Mouse (Mus musculus) neural tube, embryonic 14.5 days (tissue): ENCODE measurements around the gene Dhh. TPM values are rescaled to one million over a fixed set of nuclear protein-coding genes. Genes with fewer than 3 reads are reported as not detected.
A peak's percentile ranks its signal among the peaks of the same experiment; 100 is the strongest.
"Not testable (repeated sequence)": the region's sequence is repeated elsewhere in the genome, so short reads cannot be mapped to it uniquely, and the experiment has no call there.

Experiments used
- ATAC-seq: fragments of 200-750 bp; cut with Nextera tagmentation; 2 replicates; pipeline ENCODE4 v1.8.0; 2017; ENCODE audit warnings: low read depth, mild to moderate bottlenecking, moderate TSS enrichment, moderate library complexity
- H3K27ac ChIP-seq: fragments of 300-500 bp; sonication (generic); 2 replicates; pipeline ENCODE4 v1.5.1; 2014; ENCODE audit warnings: low read depth, mild to moderate bottlenecking, control low read depth, low read length, moderate library complexity, mixed read lengths
- H3K27me3 ChIP-seq: fragments of 300-500 bp; sonication (generic); 2 replicates; pipeline ENCODE4 v1.6.1; 2014; ENCODE audit warnings: low read length; ENCODE audit not compliant: control insufficient read depth, insufficient read depth
- H3K36me3 ChIP-seq: fragments of 300-500 bp; sonication (generic); 2 replicates; pipeline ENCODE4 v1.6.1; 2014; ENCODE audit warnings: low read length, mixed read lengths; ENCODE audit not compliant: control insufficient read depth, insufficient read depth
- H3K4me1 ChIP-seq: fragments of 300-500 bp; sonication (generic); 2 replicates; pipeline ENCODE4 v1.6.1; 2014; ENCODE audit warnings: low read length; ENCODE audit not compliant: control insufficient read depth, insufficient read depth
- H3K4me2 ChIP-seq: fragments of 300-500 bp; sonication (generic); 2 replicates; pipeline ENCODE4 v1.6.1; 2014; ENCODE audit warnings: mild to moderate bottlenecking, low read depth, low read length, control low read depth
- H3K4me3 ChIP-seq: fragments of 300-500 bp; sonication (generic); 2 replicates; pipeline ENCODE4 v1.5.1; 2014; ENCODE audit warnings: low read depth, low read length, control low read depth, mixed read lengths
- H3K9ac ChIP-seq: fragments of 300-500 bp; sonication (generic); replicated peaks from 2 replicates; pipeline ENCODE4 v1.6.1; 2014; ENCODE audit warnings: low read depth, mild to moderate bottlenecking, control low read depth, low read length, mixed read lengths
- H3K9me3 ChIP-seq: fragments of 300-500 bp; sonication (generic); 2 replicates; pipeline ENCODE4 v1.6.1; 2016; ENCODE audit warnings: low read length; ENCODE audit not compliant: control insufficient read depth
- WGBS: fragments of 180-500 bp; shearing (Covaris S2); extraction: QIAGEN DNeasy Blood & Tissue Kit; methylation state at CpG from one replicate; pipeline ENCODE4 v1.1.7; 2014; 5-methylcytosine and 5-hydroxymethylcytosine counted together
- polyA plus RNA-seq: library from polyadenylated mRNA; unstranded; fragments of >200 nt; fragmentation: Nextera tagmentation; extraction: Ambion mirVana; gene quantifications from 2 replicates; pipeline ENCODE4 v1.2.1, GENCODE M21; 2014

Dhh gene
- polyA plus RNA-seq, 1 experiment from 2014 or later = 0.32 TPM

GRCm38 (mm10) chr15:98921510-98921909 is 23.2 kb upstream of the Dhh start:
- WGBS = 86% methylated on average over 5 of the region's 5 CpGs
- no peak overlapping the region for H3K9ac ChIP-seq
- no peak overlapping the region for H3K4me2 ChIP-seq
- H3K27ac ChIP-seq = no peak overlapping the region
- no peaks in the 10 kb centered on the region for H3K36me3 ChIP-seq
- no peak for ATAC-seq
- peaks cover 3% of the 10 kb centered on the region; the same call in 1 of the 2 replicates for H3K4me1 ChIP-seq
- no peak overlapping the region for H3K4me3 ChIP-seq
- H3K27me3 ChIP-seq = peaks cover 3% of the 10 kb centered on the region; the same call in 1 of the 2 replicates
- H3K9me3 ChIP-seq = no peaks in the 10 kb centered on the region

DNA sequence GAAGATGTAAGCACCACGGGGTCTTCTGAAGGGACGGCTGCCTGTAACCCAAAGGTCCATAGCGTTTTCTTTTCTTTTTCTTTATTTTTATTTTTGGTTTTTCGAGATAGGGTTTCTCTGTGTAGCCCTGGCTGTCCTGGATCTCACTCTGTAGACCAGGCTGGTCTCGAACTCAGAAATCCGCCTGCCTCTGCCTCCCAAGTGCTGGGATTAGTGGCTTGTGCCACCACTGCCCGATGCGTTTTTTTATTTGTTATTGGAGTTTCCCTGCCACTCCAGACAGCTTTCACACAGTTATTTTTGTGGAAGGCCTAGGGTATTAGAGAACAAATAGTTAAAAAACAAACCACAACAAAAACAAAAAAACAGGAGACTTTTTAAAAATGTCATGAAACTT is 20.2 kb upstream of the Dhh start:
- Histone ChIP-seq H3K4me2 (peak overlapping the region; percentile 50), H3K4me1 (peaks cover 17% of the 10 kb centered on the region), H3K27ac (peak overlapping the region; percentile 71; the same call in 1 of the 2 replicates), H3K9ac (peak overlapping the region; percentile 90; the same call in 1 of the 2 replicates), H3K4me3 (peak overlapping the region; percentile 88)
- not testable (repeated sequence) for H3K27me3 ChIP-seq, H3K9me3 ChIP-seq, H3K36me3 ChIP-seq, ATAC-seq
- 25% methylated on average over 8 of the region's 8 CpGs for WGBS

DNA sequence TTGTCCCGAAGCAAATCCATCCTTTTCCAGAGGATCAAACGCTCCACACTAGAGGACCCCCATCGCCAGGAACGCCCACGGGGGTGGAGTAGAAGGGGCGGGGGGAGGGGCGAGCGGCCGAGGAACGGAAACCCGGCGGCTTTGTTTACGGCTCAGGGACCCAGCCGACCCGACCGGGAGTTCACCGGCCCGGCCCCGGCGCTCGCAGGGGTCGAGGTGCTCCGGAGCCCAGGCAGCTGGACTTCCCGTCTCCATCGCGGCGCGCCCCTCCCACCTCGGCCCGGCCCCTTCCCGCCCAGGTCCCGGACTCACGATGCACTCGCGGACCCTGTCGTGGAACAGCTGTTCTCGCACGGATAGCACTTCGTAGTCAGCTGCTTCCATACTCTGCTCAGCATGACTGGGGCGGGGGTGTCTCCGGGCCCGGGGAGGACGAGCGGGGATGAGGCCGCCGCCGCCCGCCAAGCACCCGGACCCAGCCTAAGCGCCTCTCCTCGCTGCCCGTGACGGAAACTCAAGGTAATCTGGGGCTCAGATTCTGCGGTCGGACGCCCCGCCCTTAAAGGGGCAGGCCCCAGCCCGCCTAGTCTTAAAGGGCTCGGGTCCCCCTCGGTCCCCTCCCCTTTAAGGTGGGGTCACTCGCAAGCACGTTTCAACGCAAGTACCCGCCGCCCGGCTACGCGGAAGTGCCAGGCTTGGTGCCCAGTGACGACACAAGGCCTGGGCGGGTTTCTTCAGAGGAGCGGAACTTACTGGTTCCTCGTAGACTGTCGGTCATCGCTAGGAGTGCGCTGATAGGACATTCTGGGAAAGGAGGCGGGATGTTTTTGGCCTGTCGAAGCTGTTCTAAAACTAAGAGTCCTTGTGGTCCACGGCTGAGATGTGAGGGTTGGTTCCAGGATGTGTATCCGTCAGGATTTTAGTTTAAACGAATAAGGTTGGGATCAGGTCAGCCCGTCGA is 19.5 kb upstream of the Dhh start, which contains the start of gene Lmbr1l:
TSS of gene Lmbr1l (minus strand) at position 694 of the 961 bp plus-strand sequence.
- under 1% methylated on average over 81 of the region's 82 CpGs for WGBS
- Histone ChIP-seq H3K27me3 (peaks cover 3% of the 10 kb centered on the region; the same call in 1 of the 2 replicates), H3K4me1 (peaks cover 17% of the 10 kb centered on the region), H3K36me3 (peaks cover 9% of the 10 kb centered on the region), H3K27ac (peak within 1 kb of the TSS; percentile 97), H3K4me3 (peak within 1 kb of the TSS; percentile 88), H3K9ac (peak within 1 kb of the TSS; percentile 90), H3K4me2 (peak within 1 kb of the TSS; percentile 50), H3K9me3 (no peaks in the 10 kb centered on the region)
- ATAC-seq = peak; percentile 99

- Histone ChIP-seq H3K36me3 (peaks cover 16% of the 10 kb centered on the region), H3K27ac (peak overlapping the region; percentile 97), H3K9ac (peak overlapping the region; percentile 90), H3K27me3 (peaks cover 3% of the 10 kb centered on the region; the same call in 1 of the 2 replicates), H3K4me3 (peak overlapping the region; percentile 88), H3K4me1 (peaks cover 17% of the 10 kb centered on the region), H3K4me2 (peak overlapping the region; percentile 50), H3K9me3 (no peaks in the 10 kb centered on the region)
- no peak for ATAC-seq
- 0% methylated on average over 14 of the region's 14 CpGs for WGBS
These were observed 18.8 kb upstream of the Dhh start for GRCm38 (mm10) chr15:98917091-98917490.

- peak overlapping the region; percentile 90 for H3K9ac ChIP-seq
- H3K4me3 ChIP-seq = peak overlapping the region; percentile 88; the same call in 1 of the 2 replicates
- H3K27me3 ChIP-seq = peaks cover 3% of the 10 kb centered on the region; the same call in 1 of the 2 replicates
- H3K27ac ChIP-seq = no peak overlapping the region
- WGBS = 80% methylated on average over 4 of the region's 4 CpGs
- no peak for ATAC-seq
- peak overlapping the region; percentile 50 for H3K4me2 ChIP-seq
- peaks cover 17% of the 10 kb centered on the region for H3K4me1 ChIP-seq
- H3K9me3 ChIP-seq = no peaks in the 10 kb centered on the region
- H3K36me3 ChIP-seq = peaks cover 27% of the 10 kb centered on the region
These were observed 17.7 kb upstream of the Dhh start for GRCm38 (mm10) chr15:98916016-98916415.

DNA sequence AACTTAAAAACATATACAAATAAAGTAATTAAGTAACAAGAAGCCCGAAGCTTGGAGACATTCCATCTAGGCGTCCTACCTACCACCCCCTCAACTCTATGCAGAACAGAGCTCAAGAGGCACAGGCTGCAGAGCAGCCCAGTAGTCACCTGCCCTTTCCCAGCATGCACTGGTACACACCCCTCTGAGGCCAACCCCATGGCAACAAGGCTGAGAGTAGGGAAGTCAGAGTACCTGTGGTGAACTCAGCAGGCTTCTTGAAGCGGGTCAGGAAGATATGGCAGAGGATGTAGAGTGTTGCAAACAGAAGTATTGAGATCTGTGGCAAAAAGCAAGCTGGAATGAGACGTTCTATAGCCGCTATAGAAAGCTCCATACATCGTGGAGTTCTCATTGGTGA is 16.6 kb upstream of the Dhh start:
- Histone ChIP-seq H3K4me1 (peaks cover 17% of the 10 kb centered on the region), H3K4me2 (no peak overlapping the region), H3K9ac (no peak overlapping the region), H3K27me3 (peaks cover 3% of the 10 kb centered on the region; the same call in 1 of the 2 replicates), H3K36me3 (peaks cover 33% of the 10 kb centered on the region), H3K27ac (no peak overlapping the region), H3K9me3 (no peaks in the 10 kb centered on the region), H3K4me3 (no peak overlapping the region)
- no peak for ATAC-seq
- WGBS = 94% methylated on average over 6 of the region's 6 CpGs

DNA sequence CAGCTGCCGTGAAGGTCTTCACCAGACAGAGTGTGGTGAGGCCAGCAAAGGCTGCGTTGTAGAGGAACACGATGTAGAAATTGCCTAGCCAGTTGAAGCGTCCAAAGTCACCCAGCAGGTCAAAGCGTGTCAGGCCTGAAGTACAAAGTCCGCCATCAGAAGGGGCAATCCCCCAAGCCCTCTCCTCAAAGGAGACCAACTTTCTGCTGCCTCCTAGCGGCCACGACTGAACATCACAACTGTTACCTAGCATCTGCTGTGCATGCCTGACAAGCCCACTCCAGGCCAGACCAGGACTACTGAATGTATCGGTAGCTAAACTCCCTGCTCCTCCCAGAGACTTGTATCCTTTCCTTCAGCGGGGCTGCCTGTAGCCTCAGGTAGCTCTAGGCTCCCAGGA is 6.4 kb upstream of the Dhh start:
- 0 out of 2 replicates have a peak, but pooled peaks cover 7% of the 10 kb centered on the region for H3K27me3 ChIP-seq
- WGBS = 28% methylated on average over 10 of the region's 10 CpGs
- no peaks in the 10 kb centered on the region for H3K4me1 ChIP-seq
- peaks cover 56% of the 10 kb centered on the region for H3K36me3 ChIP-seq
- H3K4me2 ChIP-seq = no peak overlapping the region
- H3K9ac ChIP-seq = no peak overlapping the region
- no peak for ATAC-seq
- no peak overlapping the region for H3K27ac ChIP-seq
- no peak overlapping the region for H3K4me3 ChIP-seq
- H3K9me3 ChIP-seq = no peaks in the 10 kb centered on the region

- Histone ChIP-seq H3K4me1 (no peaks in the 10 kb centered on the region), H3K27me3 (peaks cover 16% of the 10 kb centered on the region), H3K4me2 (no peak overlapping the region), H3K36me3 (peaks cover 35% of the 10 kb centered on the region), H3K27ac (no peak overlapping the region), H3K4me3 (no peak overlapping the region), H3K9me3 (no peaks in the 10 kb centered on the region), H3K9ac (no peak overlapping the region)
- WGBS = 91% methylated on average over 2 of the region's 2 CpGs
- ATAC-seq = no peak
These were observed 4.3 kb upstream of the Dhh start for GRCm38 (mm10) chr15:98902600-98902999.

- H3K27me3 ChIP-seq = peaks cover 24% of the 10 kb centered on the region
- no peak for ATAC-seq
- H3K36me3 ChIP-seq = peaks cover 27% of the 10 kb centered on the region
- no peak overlapping the region for H3K4me2 ChIP-seq
- H3K4me1 ChIP-seq = no peaks in the 10 kb centered on the region
- H3K27ac ChIP-seq = no peak overlapping the region
- WGBS = 75% methylated on average over 1 of the region's 1 CpGs
- no peak overlapping the region for H3K4me3 ChIP-seq
- H3K9me3 ChIP-seq = no peaks in the 10 kb centered on the region
- H3K9ac ChIP-seq = no peak overlapping the region
These were observed 3.2 kb upstream of the Dhh start for GRCm38 (mm10) chr15:98901530-98901929.
